Mouse (Mus musculus): ENCODE data around the gene Pola2.

Gene Pola2

GRCm38 (mm10) chr19:5937095-5937835 lies 26.7 kb downstream of the Pola2 start:
- no peak for DNase-seq (ENCODE audit: low spot score)

- no peak for DNase-seq (ENCODE audit: low spot score)
Measured at GRCm38 (mm10) chr19:5935691-5936090, 28.3 kb downstream of the Pola2 start.

- DNase-seq (ENCODE audit: low spot score) = peak; percentile 46
Measured at GRCm38 (mm10) chr19:5935266-5935665, 28.7 kb downstream of the Pola2 start.

- peak; percentile 58 for DNase-seq (ENCODE audit: low spot score)
Measured at GRCm38 (mm10) chr19:5929634-5930596, 34.1 kb downstream of the Pola2 start.

GRCm38 (mm10) chr19:5928546-5928945 lies 35.5 kb downstream of the Pola2 start:
- DNase-seq (ENCODE audit: low spot score) = no peak

GRCm38 (mm10) chr19:5928104-5928503 lies 35.9 kb downstream of the Pola2 start:
- no peak for DNase-seq (ENCODE audit: low spot score)

- no peak for DNase-seq (ENCODE audit: low spot score)
Measured at GRCm38 (mm10) chr19:5927532-5927931, 36.5 kb downstream of the Pola2 start.

- DNase-seq (ENCODE audit: low spot score) = no peak
Measured at GRCm38 (mm10) chr19:5927026-5927425, 37.0 kb downstream of the Pola2 start.

GRCm38 (mm10) chr19:5925311-5925855 lies 38.6 kb downstream of the Pola2 start:
- DNase-seq (ENCODE audit: low spot score) = no peak

GRCm38 (mm10) chr19:5924713-5925093 lies 39.3 kb downstream of the Pola2 start, which contains the start of gene Cdc42ep2:
Gene Cdc42ep2, minus strand, starts transcription at chr19:5924816.
- peak; percentile 94 for DNase-seq (ENCODE audit: low spot score)

- peak; percentile 86 for DNase-seq (ENCODE audit: low spot score)
Measured at GRCm38 (mm10) chr19:5923990-5924712, 39.9 kb downstream of the Pola2 start.

- DNase-seq (ENCODE audit: low spot score) = no peak
Measured at GRCm38 (mm10) chr19:5922963-5923362, 41.0 kb downstream of the Pola2 start.

- no peak for DNase-seq (ENCODE audit: low spot score)
Measured at GRCm38 (mm10) chr19:5922119-5922942, 41.7 kb downstream of the Pola2 start.

GRCm38 (mm10) chr19:5921715-5922114 lies 42.3 kb downstream of the Pola2 start:
- no peak for DNase-seq (ENCODE audit: low spot score)

- no peak for DNase-seq (ENCODE audit: low spot score)
Measured at GRCm38 (mm10) chr19:5913007-5913719, 50.8 kb downstream of the Pola2 start, which contains the start of gene Dpf2. Gene Dpf2, minus strand, starts transcription at chr19:5913010.

GRCm38 (mm10) chr19:5912103-5913006 lies 51.6 kb downstream of the Pola2 start:
- DNase-seq (ENCODE audit: low spot score) = peak; percentile 99

- no peak for DNase-seq (ENCODE audit: low spot score)
Measured at GRCm38 (mm10) chr19:5911430-5912102, 52.4 kb downstream of the Pola2 start.

GRCm38 (mm10) chr19:5910221-5910620 lies 53.8 kb downstream of the Pola2 start:
- DNase-seq (ENCODE audit: low spot score) = no peak

GRCm38 (mm10) chr19:5907275-5907674 lies 56.7 kb downstream of the Pola2 start:
- no peak for DNase-seq (ENCODE audit: low spot score)

Data from ovary, postnatal 36 days (tissue).